Mouse (Mus musculus): Measurements from ENCODE around the gene Mrpl24. TPM values are rescaled to one million over a fixed set of nuclear protein-coding genes. Genes with fewer than 3 reads are reported as not detected.
"Not testable (repeated sequence)": the region's sequence is repeated elsewhere in the genome, so short reads cannot be mapped to it uniquely, and the experiment has no call there.

Mrpl24 gene
- polyA plus RNA-seq, 1 experiment = 69.7 TPM

- no peaks in the 10 kb centered on the region for H3K36me3 ChIP-seq (ENCODE audit: control insufficient read depth, insufficient read depth)
These were observed 20.0 kb upstream of the Mrpl24 start for GRCm38 (mm10) chr3:87899266-87899665.

GRCm38 (mm10) chr3:87899776-87900175, 19.5 kb upstream of the Mrpl24 start:
- no peak overlapping the region for H3K4me3 ChIP-seq (ENCODE audit: insufficient read depth, poor library complexity, severe bottlenecking)
- H3ac ChIP-seq (ENCODE audit: control insufficient read depth, insufficient read length, low read depth) = no peak overlapping the region
- H3K79me2 ChIP-seq (ENCODE audit: control insufficient read depth, insufficient read depth) = no peaks in the 10 kb centered on the region
- no peak for TF ChIP-seq MYOD1 (IDR thresholded peaks at IDR 0.05; ENCODE audit: control insufficient read depth, insufficient read length, low read depth)
- TF ChIP-seq FOSL1 (IDR thresholded peaks at IDR 0.05; ENCODE audit: insufficient read depth, low read length, poor library complexity, severe bottlenecking) = no peak
- no peak for TF ChIP-seq USF1 (IDR thresholded peaks at IDR 0.05; ENCODE audit: low read depth)
- TF ChIP-seq CTCF (IDR thresholded peaks at IDR 0.05; ENCODE audit: control insufficient read depth, insufficient read depth, insufficient read length) = no peak
- TF ChIP-seq MYOG (IDR thresholded peaks at IDR 0.05; ENCODE audit: control insufficient read depth, extremely low read depth, insufficient read length) = no peak
- TF ChIP-seq MAX (IDR thresholded peaks at IDR 0.05) = no peak
- no peak for TF ChIP-seq CEBPB (IDR thresholded peaks at IDR 0.05; ENCODE audit: low read depth)
- H3K27me3 ChIP-seq (ENCODE audit: control insufficient read depth, insufficient read depth, insufficient read length) = no peaks in the 10 kb centered on the region
- no peaks in the 10 kb centered on the region for H3K79me3 ChIP-seq (ENCODE audit: low read depth)
- no peaks in the 10 kb centered on the region for H3K36me3 ChIP-seq (ENCODE audit: control insufficient read depth, insufficient read depth)

More at GRCm38 (mm10) chr3:87899266-87899665, 20.0 kb upstream of the Mrpl24 start:
- Histone ChIP-seq H3K27me3 (ENCODE audit: control insufficient read depth, insufficient read depth, insufficient read length) (no peaks in the 10 kb centered on the region), H3K79me3 (ENCODE audit: low read depth) (no peaks in the 10 kb centered on the region), H3ac (ENCODE audit: control insufficient read depth, insufficient read length, low read depth) (no peak overlapping the region), H3K79me2 (ENCODE audit: control insufficient read depth, insufficient read depth) (no peaks in the 10 kb centered on the region), H3K4me3 (ENCODE audit: insufficient read depth, poor library complexity, severe bottlenecking) (no peak overlapping the region)
- TF ChIP-seq CTCF (IDR thresholded peaks at IDR 0.05; ENCODE audit: control insufficient read depth, insufficient read depth, insufficient read length) = no peak
- TF ChIP-seq CEBPB (IDR thresholded peaks at IDR 0.05; ENCODE audit: low read depth) = no peak
- no peak for TF ChIP-seq FOSL1 (IDR thresholded peaks at IDR 0.05; ENCODE audit: insufficient read depth, low read length, poor library complexity, severe bottlenecking)
- TF ChIP-seq MYOD1 (IDR thresholded peaks at IDR 0.05; ENCODE audit: control insufficient read depth, insufficient read length, low read depth) = no peak
- no peak for TF ChIP-seq MAX (IDR thresholded peaks at IDR 0.05)
- no peak for TF ChIP-seq USF1 (IDR thresholded peaks at IDR 0.05; ENCODE audit: low read depth)
- no peak for TF ChIP-seq MYOG (IDR thresholded peaks at IDR 0.05; ENCODE audit: control insufficient read depth, extremely low read depth, insufficient read length)

GRCm38 (mm10) chr3:87901036-87901624, 18.2 kb upstream of the Mrpl24 start:
- Histone ChIP-seq H3K36me3 (ENCODE audit: control insufficient read depth, insufficient read depth) (no peaks in the 10 kb centered on the region), H3K79me3 (ENCODE audit: low read depth) (no peaks in the 10 kb centered on the region), H3ac (ENCODE audit: control insufficient read depth, insufficient read length, low read depth) (no peak overlapping the region), H3K4me3 (ENCODE audit: insufficient read depth, poor library complexity, severe bottlenecking) (no peak overlapping the region), H3K79me2 (ENCODE audit: control insufficient read depth, insufficient read depth) (peaks cover under 1% of the 10 kb centered on the region), H3K27me3 (ENCODE audit: control insufficient read depth, insufficient read depth, insufficient read length) (no peaks in the 10 kb centered on the region)
- TF ChIP-seq CEBPB (IDR thresholded peaks at IDR 0.05; ENCODE audit: low read depth) = no peak
- TF ChIP-seq MAX (IDR thresholded peaks at IDR 0.05) = no peak
- no peak for TF ChIP-seq USF1 (IDR thresholded peaks at IDR 0.05; ENCODE audit: low read depth)
- no peak for TF ChIP-seq MYOD1 (IDR thresholded peaks at IDR 0.05; ENCODE audit: control insufficient read depth, insufficient read length, low read depth)
- no peak for TF ChIP-seq MYOG (IDR thresholded peaks at IDR 0.05; ENCODE audit: control insufficient read depth, extremely low read depth, insufficient read length)
- TF ChIP-seq CTCF (IDR thresholded peaks at IDR 0.05; ENCODE audit: control insufficient read depth, insufficient read depth, insufficient read length) = no peak

- not testable (repeated sequence) for H3K36me3 ChIP-seq (ENCODE audit: control insufficient read depth, insufficient read depth)
These were observed 17.3 kb upstream of the Mrpl24 start for GRCm38 (mm10) chr3:87901959-87902358.

GRCm38 (mm10) chr3:87903821-87904220, 15.5 kb upstream of the Mrpl24 start:
- H3K79me2 ChIP-seq (ENCODE audit: control insufficient read depth, insufficient read depth) = peaks cover 27% of the 10 kb centered on the region
- peaks cover 23% of the 10 kb centered on the region for H3K79me3 ChIP-seq (ENCODE audit: low read depth)
- no peak overlapping the region for H3K4me3 ChIP-seq (ENCODE audit: insufficient read depth, poor library complexity, severe bottlenecking)
- H3ac ChIP-seq (ENCODE audit: control insufficient read depth, insufficient read length, low read depth) = no peak overlapping the region
- no peak for TF ChIP-seq CTCF (IDR thresholded peaks at IDR 0.05; ENCODE audit: control insufficient read depth, insufficient read depth, insufficient read length)
- no peak for TF ChIP-seq FOSL1 (IDR thresholded peaks at IDR 0.05; ENCODE audit: insufficient read depth, low read length, poor library complexity, severe bottlenecking)
- no peak for TF ChIP-seq USF1 (IDR thresholded peaks at IDR 0.05; ENCODE audit: low read depth)
- TF ChIP-seq MAX (IDR thresholded peaks at IDR 0.05) = no peak
- TF ChIP-seq CEBPB (IDR thresholded peaks at IDR 0.05; ENCODE audit: low read depth) = no peak
- TF ChIP-seq MYOG (IDR thresholded peaks at IDR 0.05; ENCODE audit: control insufficient read depth, extremely low read depth, insufficient read length) = no peak
- no peak for TF ChIP-seq MYOD1 (IDR thresholded peaks at IDR 0.05; ENCODE audit: control insufficient read depth, insufficient read length, low read depth)
- no peaks in the 10 kb centered on the region for H3K27me3 ChIP-seq (ENCODE audit: control insufficient read depth, insufficient read depth, insufficient read length)
- peaks cover 3% of the 10 kb centered on the region for H3K36me3 ChIP-seq (ENCODE audit: control insufficient read depth, insufficient read depth)

More at GRCm38 (mm10) chr3:87901959-87902358, 17.3 kb upstream of the Mrpl24 start:
- H3K79me3 ChIP-seq (ENCODE audit: low read depth); H3ac ChIP-seq (ENCODE audit: control insufficient read depth, insufficient read length, low read depth); H3K4me3 ChIP-seq (ENCODE audit: insufficient read depth, poor library complexity, severe bottlenecking); H3K79me2 ChIP-seq (ENCODE audit: control insufficient read depth, insufficient read depth); H3K27me3 ChIP-seq (ENCODE audit: control insufficient read depth, insufficient read depth, insufficient read length): not testable (repeated sequence)

GRCm38 (mm10) chr3:87905880-87906485, 13.3 kb upstream of the Mrpl24 start, which contains the start of gene Hdgf:
Gene Hdgf, plus strand, starts transcription at chr3:87906321.
- H3K4me3 ChIP-seq (ENCODE audit: insufficient read depth, poor library complexity, severe bottlenecking) = peak within 1 kb of the TSS; percentile 80
- H3ac ChIP-seq (ENCODE audit: control insufficient read depth, insufficient read length, low read depth) = peak within 1 kb of the TSS; percentile 100
- peaks cover 44% of the 10 kb centered on the region for H3K79me3 ChIP-seq (ENCODE audit: low read depth)
- no peaks in the 10 kb centered on the region for H3K27me3 ChIP-seq (ENCODE audit: control insufficient read depth, insufficient read depth, insufficient read length)
- TF ChIP-seq CTCF (IDR thresholded peaks at IDR 0.05; ENCODE audit: control insufficient read depth, insufficient read depth, insufficient read length) (no peak), MYOD1 (IDR thresholded peaks at IDR 0.05; ENCODE audit: control insufficient read depth, insufficient read length, low read depth) (no peak), USF1 (IDR thresholded peaks at IDR 0.05; ENCODE audit: low read depth) (peak; percentile 87), MAX (IDR thresholded peaks at IDR 0.05) (peak; percentile 98), MYOG (IDR thresholded peaks at IDR 0.05; ENCODE audit: control insufficient read depth, extremely low read depth, insufficient read length) (no peak), FOSL1 (IDR thresholded peaks at IDR 0.05; ENCODE audit: insufficient read depth, low read length, poor library complexity, severe bottlenecking) (no peak), CEBPB (IDR thresholded peaks at IDR 0.05; ENCODE audit: low read depth) (no peak)
- peaks cover 49% of the 10 kb centered on the region for H3K79me2 ChIP-seq (ENCODE audit: control insufficient read depth, insufficient read depth)
- peaks cover 5% of the 10 kb centered on the region for H3K36me3 ChIP-seq (ENCODE audit: control insufficient read depth, insufficient read depth)

Data from C2C12 (cell line).